Mouse (Mus musculus) midbrain, postnatal 0 days (tissue): ENCODE results near the gene Rhbdl1. TPM values are rescaled to one million over a fixed set of nuclear protein-coding genes. Genes with fewer than 3 reads are reported as not detected.
A peak's percentile ranks its signal among the peaks of the same experiment; 100 is the strongest.

Experiments used
- ATAC-seq: fragments of 200-750 bp; cut with Nextera tagmentation; 2 replicates; pipeline ENCODE4 v1.8.0; 2017; ENCODE audit warnings: moderate number of reproducible peaks, mild to moderate bottlenecking, moderate TSS enrichment, moderate library complexity; ENCODE audit not compliant: low FRiP score
- DNase-seq: peaks from one replicate; pipeline ENCODE4 v3.0.0-alpha.2; 2015; ENCODE audit warnings: low spot score
- H3K27ac ChIP-seq: fragments of 300-500 bp; sonication (generic); 2 replicates; pipeline ENCODE4 v1.5.1; 2014; ENCODE audit warnings: low read depth, mild to moderate bottlenecking, low read length, mixed read lengths
- H3K27me3 ChIP-seq: fragments of 300-500 bp; sonication (generic); 2 replicates; pipeline ENCODE4 v1.6.1; 2014; ENCODE audit warnings: low read length, control low read depth, mixed read lengths; ENCODE audit not compliant: insufficient read depth
- H3K36me3 ChIP-seq: fragments of 300-500 bp; sonication (generic); 2 replicates; pipeline ENCODE4 v1.6.1; 2014; ENCODE audit warnings: low read length, control low read depth, mixed read lengths; ENCODE audit not compliant: insufficient read depth
- H3K4me1 ChIP-seq: fragments of 300-500 bp; sonication (generic); 2 replicates; pipeline ENCODE4 v1.6.1; 2014; ENCODE audit warnings: mild to moderate bottlenecking, control low read depth, antibody characterized with exemption, low read length, mixed read lengths; ENCODE audit not compliant: insufficient read depth
- H3K4me2 ChIP-seq: fragments of 300-500 bp; sonication (generic); 2 replicates; pipeline ENCODE4 v1.6.1; 2014; ENCODE audit warnings: low read depth, mild to moderate bottlenecking, low read length, mixed read lengths; ENCODE audit not compliant: poor library complexity, severe bottlenecking
- H3K4me3 ChIP-seq: fragments of 300-500 bp; sonication (generic); 2 replicates; pipeline ENCODE4 v1.5.1; 2014; ENCODE audit warnings: low read depth, mild to moderate bottlenecking, low read length, moderate library complexity
- H3K9ac ChIP-seq: fragments of 300-500 bp; sonication (generic); replicated peaks from 2 replicates; pipeline ENCODE4 v1.6.1; 2014; ENCODE audit warnings: mild to moderate bottlenecking, low read length, moderate library complexity, mixed read lengths; ENCODE audit not compliant: poor library complexity, severe bottlenecking
- H3K9me3 ChIP-seq: fragments of 300-500 bp; sonication (generic); 2 replicates; pipeline ENCODE4 v1.6.1; 2016; ENCODE audit warnings: low read length, control low read depth
- CTCF ChIP-seq: IDR thresholded peaks from 2 replicates; pipeline ENCODE4 v1.5.1; 2016; ENCODE audit warnings: antibody characterized with exemption, mild to moderate bottlenecking
- WGBS: fragments of 180-500 bp; shearing (Covaris S2); extraction: QIAGEN DNeasy Blood & Tissue Kit; methylation state at CpG from one replicate; pipeline ENCODE4 v1.1.7; 2014; 5-methylcytosine and 5-hydroxymethylcytosine counted together
- polyA plus RNA-seq: library from polyadenylated mRNA; unstranded; fragments of >200 nt; fragmentation: Nextera tagmentation; extraction: Ambion mirVana; gene quantifications from 2 replicates; pipeline ENCODE4 v1.2.1, GENCODE M21; 2015
- total RNA-seq: library from RNA; depleted of rRNA; stranded (reverse); fragments of >200 nt; gene quantifications from 2 replicates; pipeline ENCODE4 v1.2.3, GENCODE M21; 2014

Gene Rhbdl1
- total and polyA plus RNA-seq, 2 experiments from 2014 or later = 97.0 to 168 TPM

GRCm38 (mm10) chr17:25865288-25865687 is 28.2 kb upstream of the Rhbdl1 start:
- ATAC-seq (no peak), DNase-seq (no peak)
- no peaks in the 10 kb centered on the region for H3K9me3 ChIP-seq
- H3K4me3 ChIP-seq = no peak overlapping the region
- no peak overlapping the region for H3K4me2 ChIP-seq
- no peak for TF ChIP-seq CTCF
- H3K27ac ChIP-seq = no peak overlapping the region
- H3K9ac ChIP-seq = no peak overlapping the region
- peaks cover 9% of the 10 kb centered on the region; the same call in 1 of the 2 replicates for H3K36me3 ChIP-seq
- H3K27me3 ChIP-seq = no peaks in the 10 kb centered on the region
- H3K4me1 ChIP-seq = peaks cover 17% of the 10 kb centered on the region; the same call in 1 of the 2 replicates
- 88% methylated on average over 11 of the region's 11 CpGs for WGBS

- no peak overlapping the region for H3K9ac ChIP-seq
- ATAC-seq (no peak), DNase-seq (no peak)
- no peak for TF ChIP-seq CTCF
- no peaks in the 10 kb centered on the region for H3K9me3 ChIP-seq
- peaks cover 9% of the 10 kb centered on the region; the same call in 1 of the 2 replicates for H3K36me3 ChIP-seq
- H3K27me3 ChIP-seq = no peaks in the 10 kb centered on the region
- H3K4me2 ChIP-seq = no peak overlapping the region
- H3K4me1 ChIP-seq = peaks cover 17% of the 10 kb centered on the region; the same call in 1 of the 2 replicates
- H3K4me3 ChIP-seq = no peak overlapping the region
- WGBS = 96% methylated on average over 14 of the region's 14 CpGs
- H3K27ac ChIP-seq = no peak overlapping the region
Observed at GRCm38 (mm10) chr17:25864311-25864710, 27.2 kb upstream of the Rhbdl1 start.

- no peak for ATAC-seq
- no peak for DNase-seq
- Histone ChIP-seq H3K27me3 (no peaks in the 10 kb centered on the region), H3K9ac (no peak overlapping the region), H3K4me2 (no peak overlapping the region), H3K36me3 (peaks cover 9% of the 10 kb centered on the region; the same call in 1 of the 2 replicates), H3K27ac (no peak overlapping the region), H3K4me1 (peaks cover 14% of the 10 kb centered on the region; the same call in 1 of the 2 replicates), H3K4me3 (no peak overlapping the region), H3K9me3 (no peaks in the 10 kb centered on the region)
- no peak; the same call in 1 of the 2 replicates for TF ChIP-seq CTCF
- WGBS = 95% methylated on average over 6 of the region's 6 CpGs
Observed at GRCm38 (mm10) chr17:25863681-25864080, 26.6 kb upstream of the Rhbdl1 start.

- peak overlapping the region; percentile 85 for H3K27ac ChIP-seq
- peak; percentile 18 for ATAC-seq
- peak overlapping the region; percentile 89 for H3K4me2 ChIP-seq
- peak overlapping the region; percentile 61 for H3K4me3 ChIP-seq
- no peak for TF ChIP-seq CTCF
- 7% methylated on average over 6 of the region's 6 CpGs for WGBS
- no peaks in the 10 kb centered on the region for H3K9me3 ChIP-seq
- peak overlapping the region; percentile 76 for H3K9ac ChIP-seq
- peaks cover 7% of the 10 kb centered on the region; the same call in 1 of the 2 replicates for H3K4me1 ChIP-seq
- DNase-seq = no peak
- peaks cover 9% of the 10 kb centered on the region; the same call in 1 of the 2 replicates for H3K36me3 ChIP-seq
- H3K27me3 ChIP-seq = no peaks in the 10 kb centered on the region
Observed at GRCm38 (mm10) chr17:25861704-25862612, 24.9 kb upstream of the Rhbdl1 start.

- peak; percentile 98 for DNase-seq
- peak within 1 kb of the TSS; percentile 85 for H3K27ac ChIP-seq
- H3K36me3 ChIP-seq = peaks cover 9% of the 10 kb centered on the region; the same call in 1 of the 2 replicates
- H3K4me2 ChIP-seq = peak within 1 kb of the TSS; percentile 89
- TF ChIP-seq CTCF = peak; percentile 45
- 3% methylated on average over 65 of the region's 65 CpGs for WGBS
- no peaks in the 10 kb centered on the region for H3K27me3 ChIP-seq
- no peaks in the 10 kb centered on the region for H3K9me3 ChIP-seq
- H3K4me3 ChIP-seq = peak within 1 kb of the TSS; percentile 61
- ATAC-seq = peak; percentile 93
- peaks cover 7% of the 10 kb centered on the region; the same call in 1 of the 2 replicates for H3K4me1 ChIP-seq
- peak within 1 kb of the TSS; percentile 76 for H3K9ac ChIP-seq
Observed at GRCm38 (mm10) chr17:25860832-25861703, 24.0 kb upstream of the Rhbdl1 start, which contains the start of gene Wdr90. TSS of gene Wdr90 (minus strand) at chr17:25861501.
